ENCODE assay signal across 9 mouse cellular contexts in the genomic region with DNA sequence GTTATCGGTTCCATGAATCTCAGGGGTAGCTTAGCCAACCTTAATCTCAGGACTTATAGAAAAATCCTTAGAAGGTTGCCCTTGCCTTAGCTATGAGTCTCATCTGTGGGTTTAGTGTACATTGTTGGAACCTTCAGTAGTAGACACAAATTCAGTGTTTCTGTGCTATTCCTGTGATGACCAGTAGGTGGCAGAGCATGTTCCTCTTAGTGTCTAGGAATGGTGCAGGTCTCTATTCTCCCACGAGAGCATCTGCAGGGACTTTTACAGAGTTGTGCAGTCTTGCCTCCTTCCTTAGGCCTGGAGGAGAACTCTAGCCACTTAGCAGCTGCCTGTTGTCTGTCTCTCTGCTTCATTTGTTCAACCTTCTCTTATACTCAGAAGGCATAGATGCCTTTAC.
DNase-seq lines count a peak whose midpoint lies in the region; ATAC-seq lines count a peak whose summit lies in the region.
"Had no signal": no experiment of that assay in that cellular context is flagged by ENCODE, and none has a peak within 500 bp of the region (broad histone marks: within the 10 kb centered on the region; RNA-seq: fewer than 3 reads in every experiment).

No protein-coding gene starts in this region.

- WGBS in hindbrain, embryonic 16.5 days, result 39% methylated on average over 2 of the region's 2 CpGs

- H3K4me2 ChIP-seq in hindbrain, embryonic 16.5 days (ENCODE audit: low read length), result no peak overlapping the region
- H3K4me2 ChIP-seq: heart, embryonic 13.5 days had no signal

- 0 out of 2 replicates have a peak, but pooled peaks have one; percentile 13 for ATAC-seq in hindbrain, embryonic 16.5 days
- peak; percentile 48 for ATAC-seq in megakaryocyte progenitor cell, adult 5-6 weeks (replicated peaks; ENCODE audit: poor library complexity)

- H3K36me3 ChIP-seq in hindbrain, embryonic 16.5 days (ENCODE audit: control insufficient read depth, insufficient read depth, low read length), result no peaks in the 10 kb centered on the region
- H3K36me3 ChIP-seq: heart, embryonic 13.5 days had no signal

- H3K4me3 ChIP-seq in hindbrain, embryonic 16.5 days (ENCODE audit: low read length), result no peak overlapping the region
- H3K4me3 ChIP-seq: heart, embryonic 13.5 days had no signal

- H3K4me1 ChIP-seq in hindbrain, embryonic 16.5 days (ENCODE audit: control insufficient read depth, insufficient read depth, low read depth, low read length), result peaks cover 13% of the 10 kb centered on the region; the same call in 1 of the 2 replicates

- no peaks in the 10 kb centered on the region for H3K27me3 ChIP-seq in hindbrain, embryonic 16.5 days (replicated peaks; ENCODE audit: control insufficient read depth, insufficient read depth, low read length)
- H3K27me3 ChIP-seq: heart, embryonic 13.5 days had no signal

- H3K27ac ChIP-seq in hindbrain, embryonic 16.5 days (ENCODE audit: low read depth, low read length), result no peak overlapping the region
- H3K27ac ChIP-seq: heart, embryonic 13.5 days had no signal

- H3K9ac ChIP-seq in hindbrain, embryonic 16.5 days (ENCODE audit: low read depth, low read length), result no peak overlapping the region
- H3K9ac ChIP-seq: heart, embryonic 13.5 days had no signal

- H3K9me3 ChIP-seq in hindbrain, embryonic 16.5 days (ENCODE audit: control insufficient read depth, low read length), result no peaks in the 10 kb centered on the region; the same call in 1 of the 2 replicates

- peak; percentile 39 to 87 for DNase-seq in adrenal gland, adult (ENCODE audit: inconsistent age in 2 of 2, low spot score in 1 of 2)
- no peak for DNase-seq in adrenal gland, postnatal 25 days
- DNase-seq in adrenal gland, postnatal 10 days, result peak; percentile 71
- DNase-seq in embryo, embryonic 9.5 days (ENCODE audit: extremely low spot score), result peak; percentile 65
- DNase-seq in layer of hippocampus, postnatal 14 days (ENCODE audit: low spot score in 2 of 2), result peak; percentile 73 to 87
- DNase-seq in right cerebral cortex, postnatal 25 days, result peak; percentile 57
